Mouse (Mus musculus) A20 (cell line): ENCODE measurements around the gene Aim2.
"Not testable (repeated sequence)": the region's sequence is repeated elsewhere in the genome, so short reads cannot be mapped to it uniquely, and the experiment has no call there.

Experiments
- DNase-seq: peaks from one replicate; pipeline ENCODE4 v3.0.0-alpha.2; 2011; ENCODE audit warnings: low read depth, low spot score

Gene Aim2

GRCm38 (mm10) chr1:173350372-173350957 is at the start of gene Aim2:
Gene Aim2, plus strand, starts transcription at chr1:173350879.
- DNase-seq: no peak

- not testable (repeated sequence) for DNase-seq
Observed at GRCm38 (mm10) chr1:173302795-173303194, 47.9 kb upstream of the Aim2 start.

- DNase-seq: not testable (repeated sequence)
Observed at GRCm38 (mm10) chr1:173313535-173314050, 37.1 kb upstream of the Aim2 start.

- no peak for DNase-seq
Observed at GRCm38 (mm10) chr1:173315725-173316124, 35.0 kb upstream of the Aim2 start.

GRCm38 (mm10) chr1:173317925-173318477 is 32.7 kb upstream of the Aim2 start:
- DNase-seq: no peak

- no peak for DNase-seq
Observed at GRCm38 (mm10) chr1:173321593-173322248, 29.0 kb upstream of the Aim2 start.

GRCm38 (mm10) chr1:173322249-173322627 is 28.4 kb upstream of the Aim2 start:
- DNase-seq: no peak

- peak; percentile 36 for DNase-seq
Observed at GRCm38 (mm10) chr1:173323839-173324585, 26.7 kb upstream of the Aim2 start.

GRCm38 (mm10) chr1:173324961-173325360 is 25.7 kb upstream of the Aim2 start:
- no peak for DNase-seq

- no peak for DNase-seq
Observed at GRCm38 (mm10) chr1:173325395-173325794, 25.3 kb upstream of the Aim2 start.

- DNase-seq: no peak
Observed at GRCm38 (mm10) chr1:173326552-173326951, 24.1 kb upstream of the Aim2 start.

- DNase-seq: no peak
Observed at GRCm38 (mm10) chr1:173328446-173328845, 22.2 kb upstream of the Aim2 start.

- DNase-seq: no peak
Observed at GRCm38 (mm10) chr1:173329185-173329584, 21.5 kb upstream of the Aim2 start.

GRCm38 (mm10) chr1:173329743-173330142 is 20.9 kb upstream of the Aim2 start:
- DNase-seq: no peak

GRCm38 (mm10) chr1:173332418-173332817 is 18.3 kb upstream of the Aim2 start:
- no peak for DNase-seq

- no peak for DNase-seq
Observed at GRCm38 (mm10) chr1:173333312-173334253, 17.1 kb upstream of the Aim2 start, which contains the start of gene Ackr1. Gene Ackr1, minus strand, starts transcription at chr1:173333750.

- no peak for DNase-seq
Observed at GRCm38 (mm10) chr1:173335903-173336302, 14.8 kb upstream of the Aim2 start.

- DNase-seq: no peak
Observed at GRCm38 (mm10) chr1:173337008-173337407, 13.7 kb upstream of the Aim2 start.

GRCm38 (mm10) chr1:173339543-173339942 is 11.1 kb upstream of the Aim2 start:
- peak; percentile 22 for DNase-seq

GRCm38 (mm10) chr1:173342425-173342824 is 8.3 kb upstream of the Aim2 start:
- DNase-seq: no peak

- DNase-seq: no peak
Observed at GRCm38 (mm10) chr1:173343934-173344333, 6.7 kb upstream of the Aim2 start.
